Mouse (Mus musculus) cortical plate, adult 2 months (tissue): ENCODE measurements at regions not wholly inside any gene's neighbourhood (a gene's known extent, or its start where the extent isn't known, plus 50 kb on each side); places are given as distances from the start of the nearest gene placed in this dataset.

ENCODE experiments used
- CTCF ChIP-seq: fragments of 200-500 bp; IDR thresholded peaks from 2 replicates; pipeline ENCODE4 v1.5.1; 2011; ENCODE audit warnings: mild to moderate bottlenecking, control low read depth, low read length; ENCODE audit not compliant: insufficient read depth; ENCODE audit errors: extremely low read depth
- POLR2A ChIP-seq: fragments of 200-500 bp; IDR thresholded peaks from 2 replicates; pipeline ENCODE4 v1.6.1; 2011; ENCODE audit warnings: mild to moderate bottlenecking, low read length, control low read depth; ENCODE audit not compliant: insufficient read depth; ENCODE audit errors: extremely low read depth

DNA sequence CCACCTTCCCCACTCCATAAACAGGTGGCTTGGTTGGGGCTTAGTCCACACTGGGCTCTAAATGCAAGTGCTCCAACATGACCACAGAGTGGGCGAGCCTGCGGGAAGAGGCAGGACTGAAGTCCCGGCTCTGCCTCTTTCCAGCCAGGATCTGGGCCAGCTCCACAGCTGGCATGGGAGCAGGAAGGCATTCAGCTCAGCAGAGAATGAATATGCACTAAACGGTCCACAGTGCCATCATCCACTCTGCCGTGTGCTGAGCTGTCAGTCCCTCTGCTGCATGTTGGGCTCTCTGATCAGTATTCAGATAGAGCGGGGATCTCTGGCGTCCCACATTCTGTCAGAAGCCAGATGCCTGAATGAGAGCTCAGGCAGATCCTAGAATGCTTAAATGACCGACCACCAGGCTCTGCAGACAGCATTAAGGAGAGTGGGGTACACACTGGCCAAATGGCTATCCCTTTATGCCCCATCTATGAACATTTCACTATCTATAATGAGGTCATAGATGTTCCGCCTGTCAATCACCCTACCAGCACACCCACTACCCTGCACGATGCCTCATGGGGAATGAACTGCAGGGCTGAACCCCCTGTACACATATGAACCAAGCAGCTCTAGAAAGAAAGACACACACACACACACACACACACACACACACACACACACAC lies 317.3 kb downstream of the Ptpru start:
- TF ChIP-seq CTCF (no peak), POLR2A (no peak)
